Comparison of ENCODE assay signal across 18 mouse cellular contexts in the genomic region with DNA sequence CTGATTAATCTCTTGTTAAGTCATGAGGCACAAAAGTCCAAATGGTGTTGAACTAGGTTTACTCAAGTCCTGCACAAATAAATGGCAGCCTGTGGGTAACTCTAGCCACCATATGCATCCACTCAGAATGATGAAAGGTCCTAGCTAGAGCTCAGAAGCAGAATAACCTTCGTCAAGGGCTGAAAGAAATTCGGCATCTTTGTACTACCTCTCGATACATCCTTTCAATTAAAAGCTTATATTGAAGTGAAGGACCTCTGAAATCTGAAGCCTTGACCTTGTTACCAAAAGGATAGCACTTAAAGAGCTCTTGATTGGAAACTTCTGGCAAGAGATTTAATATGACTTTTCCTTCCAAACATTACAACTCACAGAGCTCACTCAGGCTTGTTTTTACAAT.
"Had no signal": no experiment of that assay in that cellular context is flagged by ENCODE, and none has a peak within 500 bp of the region (broad histone marks: within the 10 kb centered on the region; RNA-seq: fewer than 3 reads in every experiment).

No protein-coding gene starts in this region.

- H3K4me1 ChIP-seq: lung, embryonic 15.5 days; megakaryocyte, embryonic 14.5 days; midbrain, embryonic 13.5 days; midbrain, embryonic 15.5 days; neural tube, embryonic 12.5 days; stomach, embryonic 15.5 days had no signal

- H3K27ac ChIP-seq: lung, embryonic 15.5 days; macrophage; midbrain, embryonic 13.5 days; midbrain, embryonic 15.5 days; neural tube, embryonic 12.5 days; stomach, embryonic 15.5 days; stomach, postnatal 0 days had no signal

- H3K4me2 ChIP-seq: lung, embryonic 15.5 days; midbrain, embryonic 11.5 days; midbrain, embryonic 13.5 days; midbrain, embryonic 15.5 days; neural tube, embryonic 12.5 days; stomach, embryonic 15.5 days had no signal

- H3K27me3 ChIP-seq: lung, embryonic 15.5 days; megakaryocyte, embryonic 14.5 days; midbrain, embryonic 13.5 days; midbrain, embryonic 15.5 days; neural tube, embryonic 12.5 days; stomach, embryonic 15.5 days had no signal

- H3K9me3 ChIP-seq: lung, embryonic 15.5 days; megakaryocyte, embryonic 14.5 days; midbrain, embryonic 13.5 days; midbrain, embryonic 15.5 days; neural tube, embryonic 12.5 days; stomach, embryonic 15.5 days had no signal

- ATAC-seq: liver, postnatal 0 days; lung, postnatal 0 days; midbrain, embryonic 13.5 days; midbrain, embryonic 15.5 days had no signal

- H3K9ac ChIP-seq: liver, postnatal 0 days; lung, embryonic 15.5 days; midbrain, embryonic 13.5 days; midbrain, embryonic 15.5 days; neural tube, embryonic 12.5 days; stomach, embryonic 15.5 days had no signal

- H3K36me3 ChIP-seq: lung, embryonic 15.5 days; midbrain, embryonic 13.5 days; midbrain, embryonic 15.5 days; neural tube, embryonic 12.5 days; stomach, embryonic 15.5 days had no signal

- DNase-seq: liver, postnatal 0 days; lung, adult 2 months; lung, postnatal 14 days; lung, postnatal 36 days; right cerebral cortex, postnatal 14 days; thymus, adult 2 months; thymus, postnatal 25 days; thymus, postnatal 4 days had no signal

- H3K4me3 ChIP-seq: lung, embryonic 15.5 days; megakaryocyte, embryonic 14.5 days; midbrain, embryonic 13.5 days; midbrain, embryonic 15.5 days; neural tube, embryonic 12.5 days; stomach, embryonic 15.5 days had no signal
